Mouse (Mus musculus) forebrain, embryonic 10.5 days (tissue): ENCODE results near the gene Drd1. TPM values are rescaled to one million over a fixed set of nuclear protein-coding genes. Genes with fewer than 3 reads are reported as not detected.

Experiments
- DNase-seq: peaks from one replicate; pipeline ENCODE4 v3.0.0-alpha.2; 2017; ENCODE audit warnings: low spot score; ENCODE audit errors: extremely low spot score
- H3K27ac ChIP-seq: fragments of 300-500 bp; sonication (generic); 2 replicates; pipeline ENCODE4 v1.5.1; 2016; ENCODE audit warnings: mild to moderate bottlenecking
- H3K27me3 ChIP-seq: fragments of 300-500 bp; sonication (generic); 2 replicates; pipeline ENCODE4 v1.6.1; 2016; ENCODE audit warnings: mild to moderate bottlenecking; ENCODE audit not compliant: poor library complexity, severe bottlenecking
- H3K36me3 ChIP-seq: fragments of 300-500 bp; sonication (generic); replicated peaks from 2 replicates; pipeline ENCODE4 v1.6.1; 2016; ENCODE audit warnings: mild to moderate bottlenecking, moderate library complexity
- H3K4me1 ChIP-seq: fragments of 300-500 bp; sonication (generic); 2 replicates; pipeline ENCODE4 v1.6.1; 2016
- H3K4me3 ChIP-seq: fragments of 300-500 bp; sonication (generic); 2 replicates; pipeline ENCODE4 v1.5.1; 2016; ENCODE audit warnings: mild to moderate bottlenecking, moderate library complexity
- H3K9me3 ChIP-seq: fragments of 300-500 bp; sonication (generic); 2 replicates; pipeline ENCODE4 v1.6.1; 2016; ENCODE audit warnings: mild to moderate bottlenecking, moderate library complexity
- WGBS: fragments of 180-500 bp; shearing (Covaris S2); methylation state at CpG from one replicate; pipeline ENCODE4 v1.1.7; 2016; 5-methylcytosine and 5-hydroxymethylcytosine counted together
- polyA plus RNA-seq: library from polyadenylated mRNA; unstranded; fragments of >200 nt; fragmentation: Nextera tagmentation; extraction: Ambion mirVana; gene quantifications from 2 replicates; pipeline ENCODE4 v1.2.1, GENCODE M21; 2016

The Drd1 gene
- polyA plus RNA-seq, 1 experiment from 2014 or later, result not detected

- H3K4me3 ChIP-seq, result no peak overlapping the region
- WGBS, result 96% methylated on average over 9 of the region's 9 CpGs
- H3K27me3 ChIP-seq, result peaks cover 22% of the 10 kb centered on the region; the same call in 1 of the 2 replicates
- no peak for DNase-seq
- no peaks in the 10 kb centered on the region for H3K9me3 ChIP-seq
- H3K4me1 ChIP-seq, result peaks cover 37% of the 10 kb centered on the region
- no peak overlapping the region for H3K27ac ChIP-seq
- H3K36me3 ChIP-seq, result peaks cover 15% of the 10 kb centered on the region
These were observed 15.5 kb upstream of the Drd1 start for GRCm38 (mm10) chr13:54071011-54071410.

DNA sequence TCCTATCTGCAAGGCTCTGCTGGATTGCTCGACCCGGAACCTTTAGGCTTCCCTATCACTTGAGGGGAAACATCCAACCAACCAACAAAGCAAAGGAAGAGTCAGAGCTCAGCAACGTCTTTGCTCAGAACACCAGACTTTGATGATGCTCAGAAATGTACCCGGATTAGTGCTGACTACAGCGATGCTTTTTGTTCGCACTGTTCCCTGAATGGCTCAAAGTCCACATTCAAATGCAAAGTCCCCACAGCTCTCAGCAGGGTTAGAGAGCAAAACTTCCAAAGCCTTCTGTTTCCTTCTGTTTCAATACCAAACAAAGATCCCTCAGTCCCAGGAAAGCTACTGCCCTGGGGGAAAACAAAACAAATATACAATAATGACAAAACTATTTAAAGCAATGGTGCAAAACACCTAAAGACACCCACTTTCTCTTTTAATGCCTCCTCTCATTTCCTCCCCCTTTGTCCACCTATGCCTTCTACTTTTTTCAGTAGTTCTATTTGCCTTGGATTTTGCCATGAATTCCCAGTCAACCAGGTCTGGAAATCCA is 12.2 kb upstream of the Drd1 start:
- Histone ChIP-seq H3K36me3 (no peaks in the 10 kb centered on the region), H3K4me3 (no peak overlapping the region), H3K9me3 (no peaks in the 10 kb centered on the region), H3K4me1 (peaks cover 26% of the 10 kb centered on the region), H3K27ac (peak overlapping the region; percentile 54), H3K27me3 (peaks cover 34% of the 10 kb centered on the region; the same call in 1 of the 2 replicates)
- DNase-seq, result peak; percentile 30
- WGBS, result 5% methylated on average over 6 of the region's 6 CpGs

DNA sequence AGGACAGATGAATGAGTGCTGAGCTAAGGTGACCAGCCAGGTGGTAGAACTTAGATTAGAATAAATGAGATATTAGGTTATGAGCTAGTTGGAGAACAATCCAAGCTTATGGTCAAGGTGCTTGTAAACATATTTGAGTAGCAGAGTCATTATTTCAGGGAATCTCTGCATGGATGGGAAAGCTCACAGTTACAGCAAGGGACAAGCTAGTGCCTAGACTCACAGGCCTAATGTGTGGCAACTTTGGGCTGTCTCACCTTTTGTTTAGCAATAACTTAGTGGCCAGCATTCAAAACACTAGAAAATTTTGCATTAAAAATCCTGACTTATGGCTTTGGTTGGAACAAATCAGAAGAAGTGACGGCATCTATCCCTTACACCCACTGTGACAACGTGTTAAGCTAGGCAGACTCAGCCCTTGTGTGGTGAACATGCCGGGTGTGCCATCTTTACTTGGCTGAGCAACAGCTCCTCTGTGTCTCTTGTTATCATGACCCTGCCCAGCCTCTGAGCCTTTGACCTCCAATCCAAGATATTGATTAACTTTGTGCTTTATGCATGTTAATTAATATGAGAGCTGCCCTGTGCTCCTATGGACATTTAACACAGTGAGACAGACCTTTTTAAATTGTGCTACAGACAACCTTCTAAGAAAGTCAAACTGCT is 10.7 kb upstream of the Drd1 start:
- H3K9me3 ChIP-seq, result no peaks in the 10 kb centered on the region
- H3K4me1 ChIP-seq, result peaks cover 19% of the 10 kb centered on the region
- WGBS, result 86% methylated on average over 3 of the region's 3 CpGs
- no peak overlapping the region for H3K4me3 ChIP-seq
- no peaks in the 10 kb centered on the region for H3K36me3 ChIP-seq
- H3K27me3 ChIP-seq, result peaks cover 34% of the 10 kb centered on the region; the same call in 1 of the 2 replicates
- DNase-seq, result no peak
- no peak overlapping the region for H3K27ac ChIP-seq

GRCm38 (mm10) chr13:54063292-54063691 is 7.8 kb upstream of the Drd1 start:
- Histone ChIP-seq H3K4me1 (peaks cover 12% of the 10 kb centered on the region), H3K27me3 (peaks cover 19% of the 10 kb centered on the region; the same call in 1 of the 2 replicates), H3K4me3 (no peak overlapping the region), H3K36me3 (no peaks in the 10 kb centered on the region), H3K27ac (no peak overlapping the region), H3K9me3 (no peaks in the 10 kb centered on the region)
- DNase-seq, result no peak
- WGBS, result 3% methylated on average over 3 of the region's 3 CpGs

GRCm38 (mm10) chr13:54062068-54062467 is 6.6 kb upstream of the Drd1 start:
- no peaks in the 10 kb centered on the region for H3K9me3 ChIP-seq
- H3K4me3 ChIP-seq, result no peak overlapping the region
- H3K36me3 ChIP-seq, result no peaks in the 10 kb centered on the region
- WGBS, result 91% methylated on average over 3 of the region's 3 CpGs
- peaks cover 22% of the 10 kb centered on the region; the same call in 1 of the 2 replicates for H3K27me3 ChIP-seq
- H3K27ac ChIP-seq, result no peak overlapping the region
- no peak for DNase-seq
- H3K4me1 ChIP-seq, result no peaks in the 10 kb centered on the region

GRCm38 (mm10) chr13:54054962-54055361 is 543 bp downstream of the Drd1 start:
- peak; percentile 29 for DNase-seq
- Histone ChIP-seq H3K27ac (peak overlapping the region; percentile 44; the same call in 1 of the 2 replicates), H3K4me3 (peak overlapping the region; percentile 66), H3K36me3 (no peaks in the 10 kb centered on the region), H3K9me3 (no peaks in the 10 kb centered on the region), H3K27me3 (peaks cover 47% of the 10 kb centered on the region), H3K4me1 (peaks cover 22% of the 10 kb centered on the region)
- 0% methylated on average over 20 of the region's 20 CpGs for WGBS

DNA sequence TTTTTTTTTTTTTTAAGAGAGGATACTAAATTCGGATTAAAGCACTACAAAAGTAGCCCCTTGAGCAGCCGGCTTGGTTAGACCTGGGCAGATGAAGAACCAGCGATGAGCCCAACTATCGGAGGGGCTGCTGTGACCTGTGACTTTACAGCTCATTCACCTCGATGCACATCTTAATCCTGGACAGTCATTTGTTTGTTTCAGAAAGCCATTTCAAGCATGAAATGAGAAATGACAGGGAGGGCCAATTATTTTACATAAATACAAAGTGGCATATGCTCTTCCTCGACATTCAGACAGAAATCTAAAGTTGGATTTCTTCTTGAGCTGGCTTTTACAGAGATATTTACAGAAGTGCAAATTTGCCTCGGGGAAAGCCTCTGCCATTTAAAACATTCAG is 3.9 kb downstream of the Drd1 start:
- no peak for DNase-seq
- Histone ChIP-seq H3K4me1 (peaks cover 22% of the 10 kb centered on the region), H3K27ac (no peak overlapping the region), H3K4me3 (no peak overlapping the region), H3K9me3 (no peaks in the 10 kb centered on the region), H3K27me3 (peaks cover 38% of the 10 kb centered on the region), H3K36me3 (no peaks in the 10 kb centered on the region)
- 55% methylated on average over 7 of the region's 7 CpGs for WGBS

DNA sequence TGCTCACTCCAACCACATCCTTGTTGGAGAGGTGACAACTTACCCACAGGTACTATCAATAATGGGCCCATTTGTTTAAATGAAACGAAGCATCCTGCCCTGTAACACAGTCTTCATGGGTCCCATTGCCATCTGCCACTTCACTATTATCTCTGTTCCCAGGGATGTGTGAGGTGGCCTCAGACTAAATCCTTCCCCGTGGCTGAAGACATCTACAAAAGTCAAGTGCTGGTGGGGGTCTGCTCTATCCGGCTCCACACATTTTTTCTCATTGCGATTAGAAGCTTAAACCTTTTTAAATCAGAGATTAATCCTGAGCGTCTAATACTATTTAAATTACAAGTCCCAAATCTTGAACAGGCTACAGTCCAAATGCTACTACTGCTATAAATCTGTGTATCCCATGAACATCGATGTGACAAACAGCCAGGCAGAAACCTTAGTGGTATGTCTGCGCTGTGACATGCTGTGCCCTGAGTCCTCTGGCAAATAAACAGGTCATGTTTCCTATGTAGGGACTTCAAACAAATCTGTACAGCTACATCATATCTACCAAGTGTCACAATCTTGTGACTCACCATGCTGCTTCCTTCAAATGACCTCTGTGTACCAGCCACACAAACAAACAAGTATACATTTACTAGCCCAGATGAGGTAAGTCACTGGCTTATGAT is 6.7 kb downstream of the Drd1 start:
- H3K36me3 ChIP-seq, result no peaks in the 10 kb centered on the region
- H3K27me3 ChIP-seq, result peaks cover 12% of the 10 kb centered on the region
- H3K27ac ChIP-seq, result no peak overlapping the region
- DNase-seq, result no peak
- no peaks in the 10 kb centered on the region for H3K9me3 ChIP-seq
- peaks cover 6% of the 10 kb centered on the region; the same call in 1 of the 2 replicates for H3K4me1 ChIP-seq
- 82% methylated on average over 7 of the region's 7 CpGs for WGBS
- no peak overlapping the region for H3K4me3 ChIP-seq

GRCm38 (mm10) chr13:54040256-54040655 is 15.2 kb downstream of the Drd1 start:
- DNase-seq, result no peak
- no peaks in the 10 kb centered on the region; the same call in 1 of the 2 replicates for H3K4me1 ChIP-seq
- 92% methylated on average over 2 of the region's 2 CpGs for WGBS

GRCm38 (mm10) chr13:54037936-54038335 is 17.6 kb downstream of the Drd1 start:
- no peaks in the 10 kb centered on the region for H3K27me3 ChIP-seq
- no peaks in the 10 kb centered on the region; the same call in 1 of the 2 replicates for H3K4me1 ChIP-seq
- H3K4me3 ChIP-seq, result no peak overlapping the region
- H3K9me3 ChIP-seq, result no peaks in the 10 kb centered on the region
- no peaks in the 10 kb centered on the region for H3K36me3 ChIP-seq
- no peak for DNase-seq
- H3K27ac ChIP-seq, result no peak overlapping the region
- 91% methylated on average over 4 of the region's 4 CpGs for WGBS

More at GRCm38 (mm10) chr13:54040256-54040655, 15.2 kb downstream of the Drd1 start:
- H3K36me3 ChIP-seq, result no peaks in the 10 kb centered on the region
- no peak overlapping the region for H3K27ac ChIP-seq
- H3K4me3 ChIP-seq, result no peak overlapping the region
- H3K9me3 ChIP-seq, result no peaks in the 10 kb centered on the region
- no peaks in the 10 kb centered on the region for H3K27me3 ChIP-seq

- H3K9me3 ChIP-seq, result no peaks in the 10 kb centered on the region
- H3K4me1 ChIP-seq, result no peaks in the 10 kb centered on the region
- no peak overlapping the region for H3K4me3 ChIP-seq
- no peak for DNase-seq
- no peaks in the 10 kb centered on the region for H3K36me3 ChIP-seq
- WGBS, result 58% methylated on average over 1 of the region's 1 CpGs
- H3K27me3 ChIP-seq, result no peaks in the 10 kb centered on the region
- no peak overlapping the region for H3K27ac ChIP-seq
These were observed 20.0 kb downstream of the Drd1 start for GRCm38 (mm10) chr13:54035541-54035940.

DNA sequence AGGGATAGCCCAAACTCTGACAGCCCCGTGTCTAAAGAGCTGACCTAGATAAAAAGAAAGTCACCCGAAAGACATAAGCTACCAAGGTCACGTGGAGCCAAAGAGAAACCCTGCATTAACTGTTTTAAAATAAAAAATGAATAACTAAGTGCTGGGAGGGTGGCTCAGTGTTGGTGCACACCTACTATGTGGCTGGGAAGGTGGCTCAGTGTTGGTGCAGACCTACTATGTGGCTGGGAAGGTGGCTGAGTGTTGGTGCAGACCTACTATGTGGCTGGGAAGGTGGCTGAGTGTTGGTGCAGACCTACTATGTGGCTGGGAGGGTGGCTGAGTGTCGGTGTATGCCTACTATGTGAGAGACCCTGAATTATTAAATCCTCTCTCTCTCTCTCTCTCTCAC is 21.9 kb downstream of the Drd1 start:
- 87% methylated on average over 4 of the region's 4 CpGs for WGBS
- Histone ChIP-seq H3K9me3 (0 out of 2 replicates have a peak, but pooled peaks cover 1% of the 10 kb centered on the region), H3K36me3 (no peaks in the 10 kb centered on the region), H3K27me3 (no peaks in the 10 kb centered on the region), H3K4me1 (no peaks in the 10 kb centered on the region), H3K4me3 (no peak overlapping the region), H3K27ac (no peak overlapping the region)
- no peak for DNase-seq

DNA sequence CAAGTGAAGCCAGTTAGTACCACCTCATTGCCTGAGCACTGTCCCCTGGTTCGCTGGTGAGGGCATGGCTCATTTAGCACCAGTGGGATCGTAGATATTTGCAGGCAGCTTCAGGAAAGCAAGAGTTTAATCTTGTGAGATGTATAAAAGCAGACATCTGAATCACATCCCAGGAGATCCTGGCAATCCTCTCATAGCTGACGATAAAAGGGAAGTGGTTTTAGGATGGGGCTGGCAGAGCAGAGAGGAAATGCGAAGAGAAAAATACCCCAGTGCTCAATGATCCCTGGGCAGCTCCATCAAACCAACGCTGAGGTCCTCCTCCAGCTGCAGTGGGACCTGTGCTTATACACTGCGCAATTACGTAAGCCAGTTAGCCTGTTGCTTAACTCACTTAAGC is 28.4 kb downstream of the Drd1 start:
- Histone ChIP-seq H3K27me3 (no peaks in the 10 kb centered on the region), H3K4me1 (no peaks in the 10 kb centered on the region), H3K36me3 (no peaks in the 10 kb centered on the region), H3K27ac (no peak overlapping the region), H3K9me3 (0 out of 2 replicates have a peak, but pooled peaks cover 3% of the 10 kb centered on the region), H3K4me3 (no peak overlapping the region)
- DNase-seq, result no peak
- WGBS, result 88% methylated on average over 7 of the region's 7 CpGs
